Mouse (Mus musculus) liver, embryonic 14.5 days (tissue): ENCODE results near the gene Gm28372.

Experiments used
- CTCF ChIP-seq: IDR thresholded peaks from 2 replicates; pipeline ENCODE4 v1.5.1; 2016; ENCODE audit warnings: antibody characterized with exemption, low read depth, control low read depth
- EP300 ChIP-seq: IDR thresholded peaks from 2 replicates; pipeline ENCODE4 v1.6.1; 2016; ENCODE audit warnings: antibody characterized with exemption, low read depth

GRCm38 (mm10) chr2:130358852-130359251, 46.2 kb upstream of the Gm28372 start:
- no peak for TF ChIP-seq CTCF
- no peak for TF ChIP-seq EP300
